In the genomic region with DNA sequence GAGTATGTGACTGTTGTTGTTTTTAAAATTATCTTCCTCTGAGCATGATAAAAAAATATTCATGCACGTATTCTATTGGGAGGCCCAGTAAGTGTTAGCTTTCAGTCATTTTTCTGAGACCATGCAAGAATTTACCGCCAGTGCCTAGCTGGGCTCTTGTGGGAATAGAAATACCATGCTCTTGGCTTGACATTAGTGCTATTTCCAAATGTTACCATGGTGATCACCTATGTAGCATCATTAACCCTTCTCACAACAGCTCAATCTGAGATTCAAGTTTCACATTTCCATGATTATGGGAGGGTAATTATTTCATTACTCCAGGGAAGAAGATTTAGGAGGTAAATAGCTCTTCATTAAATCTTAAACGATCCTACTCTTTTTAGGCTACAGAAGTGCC, we compare ENCODE assay signal across 20 mouse cellular contexts.
DNase-seq lines count a peak whose midpoint lies in the region; ATAC-seq and TF ChIP-seq lines count a peak whose summit lies in the region.
"Had no signal": no experiment of that assay in that cellular context is flagged by ENCODE, and none has a peak within 500 bp of the region (broad histone marks: within the 10 kb centered on the region; RNA-seq: fewer than 3 reads in every experiment).

No protein-coding gene starts in this region.

- no peaks in the 10 kb centered on the region for H3K27me3 ChIP-seq in forebrain, embryonic 12.5 days
- H3K27me3 ChIP-seq in forebrain, embryonic 15.5 days = no peaks in the 10 kb centered on the region
- no peaks in the 10 kb centered on the region for H3K27me3 ChIP-seq in hindbrain, embryonic 14.5 days (ENCODE audit: control insufficient read depth, insufficient read depth, low read length)
- H3K27me3 ChIP-seq in hindbrain, postnatal 0 days (ENCODE audit: insufficient read depth, low read length) = no peaks in the 10 kb centered on the region
- H3K27me3 ChIP-seq in midbrain, embryonic 16.5 days (ENCODE audit: control insufficient read depth, insufficient read depth, low read depth, low read length) = no peaks in the 10 kb centered on the region
- no peaks in the 10 kb centered on the region for H3K27me3 ChIP-seq in midbrain, embryonic 15.5 days (replicated peaks)
- H3K27me3 ChIP-seq: CH12.LX; heart, embryonic 15.5 days had no signal

- TF ChIP-seq CTCF in hindbrain, postnatal 0 days (IDR thresholded peaks at IDR 0.05; ENCODE audit: low read depth) = no peak

- DNase-seq in hindbrain, embryonic 14.5 days (ENCODE audit: low spot score) = no peak
- no peak for DNase-seq in hindbrain, postnatal 0 days (ENCODE audit: low spot score)
- DNase-seq in adrenal gland, postnatal 10 days = no peak
- DNase-seq: adrenal gland, postnatal 25 days; cerebellum, adult 2 months; cerebellum, postnatal 10 days; gastrocnemius, postnatal 14 days; heart, adult 2 months; heart, postnatal 14 days had no signal

- no peak overlapping the region for H3K9ac ChIP-seq in forebrain, embryonic 12.5 days
- no peak overlapping the region for H3K9ac ChIP-seq in forebrain, embryonic 15.5 days (replicated peaks)
- H3K9ac ChIP-seq in hindbrain, embryonic 14.5 days = no peak overlapping the region
- H3K9ac ChIP-seq in hindbrain, postnatal 0 days (replicated peaks; ENCODE audit: low read length) = no peak overlapping the region
- H3K9ac ChIP-seq in midbrain, embryonic 16.5 days (ENCODE audit: low read depth, low read length) = no peak overlapping the region
- H3K9ac ChIP-seq in midbrain, embryonic 15.5 days = no peak overlapping the region
- H3K9ac ChIP-seq: heart, embryonic 15.5 days had no signal

- 64% methylated on average over 3 of the region's 3 CpGs for WGBS in forebrain, embryonic 12.5 days
- 52% methylated on average over 3 of the region's 3 CpGs for WGBS in forebrain, embryonic 15.5 days
- WGBS in hindbrain, embryonic 14.5 days = 33% methylated on average over 3 of the region's 3 CpGs
- WGBS in hindbrain, postnatal 0 days = 54% methylated on average over 3 of the region's 3 CpGs
- WGBS in midbrain, embryonic 16.5 days = 48% methylated on average over 3 of the region's 3 CpGs
- 37% methylated on average over 3 of the region's 3 CpGs for WGBS in midbrain, embryonic 15.5 days

- no peaks in the 10 kb centered on the region for H3K9me3 ChIP-seq in forebrain, embryonic 12.5 days
- H3K9me3 ChIP-seq in forebrain, embryonic 15.5 days = no peaks in the 10 kb centered on the region
- no peaks in the 10 kb centered on the region for H3K9me3 ChIP-seq in hindbrain, embryonic 14.5 days (ENCODE audit: control insufficient read depth, low read length)
- H3K9me3 ChIP-seq in hindbrain, postnatal 0 days (ENCODE audit: low read length) = no peaks in the 10 kb centered on the region
- H3K9me3 ChIP-seq in midbrain, embryonic 16.5 days (replicated peaks; ENCODE audit: control insufficient read depth, low read length, poor library complexity, severe bottlenecking) = no peaks in the 10 kb centered on the region
- no peaks in the 10 kb centered on the region for H3K9me3 ChIP-seq in midbrain, embryonic 15.5 days
- H3K9me3 ChIP-seq: heart, embryonic 15.5 days had no signal

- no peaks in the 10 kb centered on the region for H3K4me1 ChIP-seq in forebrain, embryonic 12.5 days
- H3K4me1 ChIP-seq in forebrain, embryonic 15.5 days = no peaks in the 10 kb centered on the region
- no peaks in the 10 kb centered on the region for H3K4me1 ChIP-seq in hindbrain, embryonic 14.5 days (replicated peaks; ENCODE audit: control insufficient read depth, insufficient read depth, low read length)
- no peaks in the 10 kb centered on the region for H3K4me1 ChIP-seq in hindbrain, postnatal 0 days (ENCODE audit: insufficient read depth, low read length)
- H3K4me1 ChIP-seq in midbrain, embryonic 16.5 days (ENCODE audit: control insufficient read depth, insufficient read depth, low read length) = no peaks in the 10 kb centered on the region
- H3K4me1 ChIP-seq in midbrain, embryonic 15.5 days = no peaks in the 10 kb centered on the region
- H3K4me1 ChIP-seq: heart, embryonic 15.5 days had no signal

- H3K36me3 ChIP-seq in forebrain, embryonic 12.5 days (replicated peaks) = no peaks in the 10 kb centered on the region
- no peaks in the 10 kb centered on the region for H3K36me3 ChIP-seq in forebrain, embryonic 15.5 days
- H3K36me3 ChIP-seq in hindbrain, embryonic 14.5 days (replicated peaks; ENCODE audit: control insufficient read depth, insufficient read depth) = no peaks in the 10 kb centered on the region
- H3K36me3 ChIP-seq in hindbrain, postnatal 0 days (ENCODE audit: insufficient read depth, low read length) = no peaks in the 10 kb centered on the region
- no peaks in the 10 kb centered on the region for H3K36me3 ChIP-seq in midbrain, embryonic 16.5 days (ENCODE audit: control insufficient read depth, insufficient read depth, low read length)
- no peaks in the 10 kb centered on the region for H3K36me3 ChIP-seq in midbrain, embryonic 15.5 days (replicated peaks)
- H3K36me3 ChIP-seq: heart, embryonic 15.5 days had no signal

- no peak overlapping the region for H3K27ac ChIP-seq in forebrain, embryonic 12.5 days
- H3K27ac ChIP-seq in forebrain, embryonic 15.5 days (replicated peaks) = no peak overlapping the region
- H3K27ac ChIP-seq in hindbrain, embryonic 14.5 days = no peak overlapping the region
- H3K27ac ChIP-seq in hindbrain, postnatal 0 days = no peak overlapping the region
- no peak overlapping the region for H3K27ac ChIP-seq in midbrain, embryonic 16.5 days (ENCODE audit: low read length)
- no peak overlapping the region for H3K27ac ChIP-seq in midbrain, embryonic 15.5 days
- H3K27ac ChIP-seq: heart, adult 2 months; heart, embryonic 15.5 days had no signal

- no peak overlapping the region for H3K4me3 ChIP-seq in forebrain, embryonic 12.5 days (replicated peaks)
- no peak overlapping the region for H3K4me3 ChIP-seq in forebrain, embryonic 15.5 days
- H3K4me3 ChIP-seq in hindbrain, embryonic 14.5 days (replicated peaks; ENCODE audit: low read length) = no peak overlapping the region
- H3K4me3 ChIP-seq in hindbrain, postnatal 0 days (ENCODE audit: low read length) = no peak overlapping the region
- H3K4me3 ChIP-seq in midbrain, embryonic 16.5 days (ENCODE audit: low read depth, low read length) = no peak overlapping the region
- no peak overlapping the region for H3K4me3 ChIP-seq in midbrain, embryonic 15.5 days
- H3K4me3 ChIP-seq: heart, adult 2 months; heart, embryonic 15.5 days had no signal

- ATAC-seq in forebrain, embryonic 12.5 days (ENCODE audit: low FRiP score) = peak; percentile 61; the same call in 1 of the 2 replicates
- ATAC-seq in forebrain, embryonic 15.5 days (replicated peaks) = no peak
- peak; percentile 48; the same call in 1 of the 2 replicates for ATAC-seq in hindbrain, embryonic 14.5 days (ENCODE audit: low FRiP score)
- ATAC-seq in hindbrain, postnatal 0 days = no peak
- peak; percentile 77 for ATAC-seq in midbrain, embryonic 16.5 days
- ATAC-seq in midbrain, embryonic 15.5 days (replicated peaks) = no peak; the same call in 1 of the 2 replicates
- ATAC-seq: activated CD4-positive, CD25-positive, alpha-beta regulatory T cell, adult 4 months; forebrain, embryonic 16.5 days; intestine, embryonic 16.5 days; Patski had no signal

- H3K4me2 ChIP-seq in forebrain, embryonic 12.5 days = no peak overlapping the region
- H3K4me2 ChIP-seq in forebrain, embryonic 15.5 days (replicated peaks) = no peak overlapping the region
- no peak overlapping the region for H3K4me2 ChIP-seq in hindbrain, embryonic 14.5 days (replicated peaks)
- H3K4me2 ChIP-seq in hindbrain, postnatal 0 days (ENCODE audit: low read depth, low read length) = no peak overlapping the region
- H3K4me2 ChIP-seq in midbrain, embryonic 16.5 days (ENCODE audit: low read length) = no peak overlapping the region
- no peak overlapping the region for H3K4me2 ChIP-seq in midbrain, embryonic 15.5 days
- H3K4me2 ChIP-seq: heart, embryonic 11.5 days; heart, embryonic 15.5 days had no signal

Comparison
In these comparisons a context has a peak if more than half of its experiments do, and no peak if none do; other contexts are left out.
1. ATAC-seq: peak in forebrain, embryonic 12.5 days (single experiment), hindbrain, embryonic 14.5 days (single experiment) and midbrain, embryonic 16.5 days (single experiment); none in forebrain, embryonic 15.5 days (single experiment), hindbrain, postnatal 0 days (single experiment) and midbrain, embryonic 15.5 days (single experiment).